Mouse (Mus musculus) MEL (cell line): ENCODE measurements at regions not wholly inside any gene's neighbourhood (a gene's known extent, or its start where the extent isn't known, plus 50 kb on each side); places are given as distances from the start of the nearest gene placed in this dataset.

Experiments
- DNase-seq: peaks from one replicate; pipeline ENCODE4 v3.0.0; 2011; ENCODE audit warnings: low read depth, low spot score
- H3K27ac ChIP-seq: 2 replicates; pipeline ENCODE4 v1.5.1; 2012; ENCODE audit warnings: low read depth, mild to moderate bottlenecking, control low read depth, low read length, moderate library complexity; ENCODE audit not compliant: control insufficient read depth
- H3K27me3 ChIP-seq, 2 experiments: fragments of 150-350 bp in 1 of 2; sonication (generic) in 1 of 2; 2 replicates each; pipeline ENCODE4 v1.6.1; 2012; ENCODE audit warnings: low read length in 2 of 2, mild to moderate bottlenecking in 2 of 2, improper control_type of control experiment in 1 of 2, moderate library complexity in 1 of 2; ENCODE audit not compliant: insufficient read depth in 2 of 2, control insufficient read depth in 1 of 2
- H3K36me3 ChIP-seq, 2 experiments: 2 replicates each; pipeline ENCODE4 v1.6.1; 2012 to 2014; ENCODE audit warnings: low read length in 2 of 2, improper control_type of control experiment in 1 of 2, inconsistent platforms in 1 of 2, mild to moderate bottlenecking in 1 of 2; ENCODE audit not compliant: insufficient read depth in 2 of 2, control insufficient read depth in 1 of 2
- H3K4me1 ChIP-seq, 2 experiments: fragments of 150-350 bp in 1 of 2; sonication (generic) in 1 of 2; 2 replicates each; pipeline ENCODE4 v1.6.1; 2012; ENCODE audit warnings: low read length in 2 of 2, improper control_type of control experiment in 1 of 2, mild to moderate bottlenecking in 1 of 2; ENCODE audit not compliant: insufficient read depth in 2 of 2, control insufficient read depth in 1 of 2
- H3K4me3 ChIP-seq, 2 experiments: fragments of 150-350 bp in 1 of 2; sonication (generic) in 1 of 2; 2 replicates each; pipeline ENCODE4 v1.5.1; 2012; ENCODE audit warnings: low read depth in 2 of 2, low read length in 2 of 2, mild to moderate bottlenecking in 2 of 2, moderate library complexity in 2 of 2, control low read depth in 1 of 2, improper control_type of control experiment in 1 of 2; ENCODE audit not compliant: control insufficient read depth in 1 of 2, insufficient read depth in 1 of 2
- H3K79me2 ChIP-seq: 2 replicates; pipeline ENCODE4 v1.6.1; 2012; ENCODE audit warnings: mild to moderate bottlenecking, low read length, moderate library complexity; ENCODE audit not compliant: control insufficient read depth, poor library complexity, insufficient read depth
- H3K9ac ChIP-seq: 2 replicates; pipeline ENCODE4 v1.6.1; 2012; ENCODE audit warnings: low read depth, mild to moderate bottlenecking, control low read depth, low read length, moderate library complexity; ENCODE audit not compliant: control insufficient read depth, poor library complexity, severe bottlenecking
- H3K9me3 ChIP-seq: fragments of 150-350 bp; sonication (generic); replicated peaks from 2 replicates; pipeline ENCODE4 v1.6.1; 2012; ENCODE audit warnings: mild to moderate bottlenecking, low read length, improper control_type of control experiment, moderate library complexity; ENCODE audit not compliant: insufficient read depth
- BHLHE40 ChIP-seq: IDR thresholded peaks from 2 replicates; pipeline ENCODE4 v1.6.1; 2012; ENCODE audit warnings: low read depth, mild to moderate bottlenecking, inconsistent platforms, low read length, improper control_type of control experiment, borderline replicate concordance
- CHD1 ChIP-seq: IDR thresholded peaks from 2 replicates; pipeline ENCODE4 v1.6.1; 2012; ENCODE audit warnings: low read depth, mild to moderate bottlenecking, inconsistent platforms, low read length, improper control_type of control experiment
- CHD2 ChIP-seq: IDR thresholded peaks from 2 replicates; pipeline ENCODE4 v1.6.1; 2011; ENCODE audit warnings: low read length, improper control_type of control experiment
- E2F4 ChIP-seq: IDR thresholded peaks from 2 replicates; pipeline ENCODE4 v1.6.1; 2011; ENCODE audit warnings: low read depth, low read length, improper control_type of control experiment, borderline replicate concordance
- ELF1 ChIP-seq: IDR thresholded peaks from 2 replicates; pipeline ENCODE4 v1.6.1; 2014; ENCODE audit warnings: low read depth, mild to moderate bottlenecking, inconsistent platforms, low read length, improper control_type of control experiment, moderate library complexity
- ETS1 ChIP-seq: IDR thresholded peaks from 2 replicates; pipeline ENCODE4 v1.6.1; 2012; ENCODE audit warnings: low read depth, mild to moderate bottlenecking, inconsistent platforms, low read length, improper control_type of control experiment, moderate library complexity
- GATA1 ChIP-seq: IDR thresholded peaks from 2 replicates; pipeline ENCODE4 v1.6.1; 2011; ENCODE audit warnings: low read depth, low read length, improper control_type of control experiment
- JUND ChIP-seq: IDR thresholded peaks from 2 replicates; pipeline ENCODE4 v1.6.1; 2011; ENCODE audit warnings: low read depth, mild to moderate bottlenecking, improper control_type of control experiment, low read length
- MAFK ChIP-seq: IDR thresholded peaks from 2 replicates; pipeline ENCODE4 v1.6.1; 2011; ENCODE audit warnings: low read depth, mild to moderate bottlenecking, low read length, improper control_type of control experiment, borderline replicate concordance
- MAX ChIP-seq: IDR thresholded peaks from 2 replicates; pipeline ENCODE4 v1.6.1; 2011; ENCODE audit warnings: low read length, improper control_type of control experiment
- MAZ ChIP-seq: IDR thresholded peaks from 2 replicates; pipeline ENCODE4 v1.6.1; 2012; ENCODE audit warnings: low read depth, mild to moderate bottlenecking, inconsistent platforms, low read length, improper control_type of control experiment
- MEF2A ChIP-seq: IDR thresholded peaks from 2 replicates; pipeline ENCODE4 v1.6.1; 2014; ENCODE audit warnings: low read depth, mild to moderate bottlenecking, inconsistent platforms, low read length, improper control_type of control experiment; ENCODE audit not compliant: poor library complexity, insufficient replicate concordance, severe bottlenecking; ENCODE audit errors: extremely low read depth
- MYB ChIP-seq: IDR thresholded peaks from 2 replicates; pipeline ENCODE4 v1.6.1; 2011; ENCODE audit warnings: mild to moderate bottlenecking, low read depth, low read length, improper control_type of control experiment
- MYC ChIP-seq: IDR thresholded peaks from 2 replicates; pipeline ENCODE4 v1.6.1; 2011; ENCODE audit warnings: low read depth, mild to moderate bottlenecking, low read length, improper control_type of control experiment, moderate library complexity
- NELFE ChIP-seq: IDR thresholded peaks from 2 replicates; pipeline ENCODE4 v1.6.1; 2011; ENCODE audit warnings: low read depth, low read length, improper control_type of control experiment
- NRF1 ChIP-seq: IDR thresholded peaks from 2 replicates; pipeline ENCODE4 v1.6.1; 2014; ENCODE audit warnings: low read depth, mild to moderate bottlenecking, inconsistent platforms, low read length, improper control_type of control experiment, moderate library complexity; ENCODE audit not compliant: poor library complexity, insufficient read depth, severe bottlenecking
- POLR2AphosphoS2 ChIP-seq: IDR thresholded peaks from 2 replicates; pipeline ENCODE4 v1.6.1; 2011; ENCODE audit warnings: low read length, improper control_type of control experiment
- SMC3 ChIP-seq: IDR thresholded peaks from 2 replicates; pipeline ENCODE4 v1.6.1; 2011; ENCODE audit warnings: low read depth, low read length, improper control_type of control experiment
- TAL1 ChIP-seq: IDR thresholded peaks from 2 replicates; pipeline ENCODE4 v1.6.1; 2012; ENCODE audit warnings: mild to moderate bottlenecking, inconsistent platforms, low read length, moderate library complexity, mixed read lengths
- TBP ChIP-seq: IDR thresholded peaks from 2 replicates; pipeline ENCODE4 v1.8.0; 2011; ENCODE audit warnings: low read depth, low read length, improper control_type of control experiment
- USF1 ChIP-seq: IDR thresholded peaks from 2 replicates; pipeline ENCODE4 v1.6.1; 2014; ENCODE audit warnings: low read depth, mild to moderate bottlenecking, inconsistent platforms, low read length, improper control_type of control experiment, moderate library complexity
- USF2 ChIP-seq, 2 experiments: IDR thresholded peaks; 2 replicates each; pipeline ENCODE4 v1.6.1; 2011 to 2012; ENCODE audit warnings: improper control_type of control experiment in 2 of 2, low read length in 2 of 2, borderline replicate concordance in 1 of 2, inconsistent platforms in 1 of 2, low read depth in 1 of 2, mild to moderate bottlenecking in 1 of 2; ENCODE audit not compliant: insufficient read depth in 1 of 2
- ZKSCAN1 ChIP-seq: IDR thresholded peaks from 2 replicates; pipeline ENCODE4 v1.6.1; 2012; ENCODE audit warnings: low read depth, mild to moderate bottlenecking, inconsistent platforms, low read length, improper control_type of control experiment, moderate library complexity
- ZMIZ1 ChIP-seq: IDR thresholded peaks from 2 replicates; pipeline ENCODE4 v1.6.1; 2012; ENCODE audit warnings: low read depth, mild to moderate bottlenecking, inconsistent platforms, low read length, improper control_type of control experiment, moderate library complexity
- ZNF384 ChIP-seq: IDR thresholded peaks from 2 replicates; pipeline ENCODE4 v1.6.1; 2012; ENCODE audit warnings: low read depth, mild to moderate bottlenecking, inconsistent platforms, low read length, improper control_type of control experiment

DNA sequence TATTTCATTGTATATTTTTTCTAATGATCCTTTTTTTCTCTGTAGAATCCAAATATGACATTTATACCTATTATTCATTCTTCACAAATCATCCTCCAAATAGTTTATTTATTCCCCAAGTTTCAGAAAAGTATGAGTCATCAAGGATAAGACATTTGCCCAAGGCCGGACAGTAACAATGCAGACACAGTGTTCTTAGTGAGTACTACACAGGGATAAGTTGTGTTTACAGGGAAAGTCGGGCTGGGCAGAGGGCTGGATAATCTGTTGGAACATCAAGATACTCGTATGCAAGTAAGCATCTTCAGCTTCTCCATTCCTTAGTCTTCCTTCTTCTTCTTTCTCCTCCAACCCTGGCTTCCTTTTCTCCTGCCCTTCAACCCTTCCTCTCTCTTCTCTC lies 500.9 kb upstream of the Got2 start:
- Histone ChIP-seq H3K79me2 (no peaks in the 10 kb centered on the region), H3K9ac (no peak overlapping the region), H3K27ac (no peak overlapping the region), H3K4me1 (peaks cover 0 to 2% of the 10 kb centered on the region in 2 experiments; a peak in 2 of 4 replicates), H3K9me3 (no peaks in the 10 kb centered on the region), H3K36me3 (no peaks in the 10 kb centered on the region; a peak in 1 of 4 replicates), H3K27me3 (no peaks in the 10 kb centered on the region), H3K4me3 (no peak overlapping the region)
- TF ChIP-seq ZNF384 (no peak), BHLHE40 (no peak), TBP (no peak), CHD1 (no peak), TAL1 (no peak), ELF1 (no peak), ZKSCAN1 (no peak), ETS1 (no peak), JUND (no peak), MAZ (no peak), E2F4 (no peak), POLR2AphosphoS2 (no peak), NELFE (no peak), MEF2A (no peak), SMC3 (no peak), USF2 (IDR thresholded peaks at IDR 0.05; ENCODE audit: borderline replicate concordance in 1 of 2, insufficient read depth in 1 of 2, low read depth in 1 of 2, low read length in 2 of 2) (no peak), MAFK (no peak), GATA1 (no peak), MYC (no peak), ZMIZ1 (no peak)
- DNase-seq = no peak

DNA sequence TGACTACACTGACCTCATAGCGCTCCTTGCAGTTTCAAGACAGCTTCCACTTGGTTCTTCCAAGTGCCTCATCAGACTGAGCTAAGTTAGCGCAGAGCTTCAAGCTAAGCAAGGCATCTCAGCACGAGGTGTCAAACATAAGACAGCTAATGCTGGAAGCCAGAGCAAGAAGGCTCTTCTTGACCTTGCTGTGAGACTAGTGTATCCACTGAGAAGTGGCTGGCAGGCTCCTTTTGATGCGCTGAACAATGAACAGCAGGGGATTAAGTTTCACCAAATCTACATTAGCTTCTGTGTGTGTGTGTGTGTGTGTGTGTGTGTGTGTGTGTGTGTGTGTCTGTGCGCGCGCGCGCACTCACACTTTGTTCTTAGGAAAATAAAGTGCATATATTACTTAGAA lies 482.2 kb upstream of the Got2 start:
- Histone ChIP-seq H3K9me3 (no peaks in the 10 kb centered on the region), H3K4me3 (no peak overlapping the region), H3K4me1 (no peaks in the 10 kb centered on the region), H3K27me3 (no peaks in the 10 kb centered on the region), H3K9ac (no peak overlapping the region), H3K36me3 (no peaks in the 10 kb centered on the region; a peak in 1 of 4 replicates), H3K27ac (no peak overlapping the region), H3K79me2 (no peaks in the 10 kb centered on the region)
- TF ChIP-seq MAX = no peak
- TF ChIP-seq TAL1 = no peak
- TF ChIP-seq MAFK = no peak
- TF ChIP-seq USF1 = no peak
- TF ChIP-seq E2F4 = no peak
- no peak for TF ChIP-seq ZKSCAN1
- TF ChIP-seq CHD1 = no peak
- no peak for TF ChIP-seq CHD2
- TF ChIP-seq MEF2A = no peak
- no peak for TF ChIP-seq MYB
- no peak for TF ChIP-seq GATA1
- TF ChIP-seq NRF1 = no peak
- TF ChIP-seq SMC3 = no peak
- no peak for TF ChIP-seq ETS1
- no peak for DNase-seq
